Mouse (Mus musculus): ENCODE data around the gene Stk11ip.

Stk11ip gene

DNA sequence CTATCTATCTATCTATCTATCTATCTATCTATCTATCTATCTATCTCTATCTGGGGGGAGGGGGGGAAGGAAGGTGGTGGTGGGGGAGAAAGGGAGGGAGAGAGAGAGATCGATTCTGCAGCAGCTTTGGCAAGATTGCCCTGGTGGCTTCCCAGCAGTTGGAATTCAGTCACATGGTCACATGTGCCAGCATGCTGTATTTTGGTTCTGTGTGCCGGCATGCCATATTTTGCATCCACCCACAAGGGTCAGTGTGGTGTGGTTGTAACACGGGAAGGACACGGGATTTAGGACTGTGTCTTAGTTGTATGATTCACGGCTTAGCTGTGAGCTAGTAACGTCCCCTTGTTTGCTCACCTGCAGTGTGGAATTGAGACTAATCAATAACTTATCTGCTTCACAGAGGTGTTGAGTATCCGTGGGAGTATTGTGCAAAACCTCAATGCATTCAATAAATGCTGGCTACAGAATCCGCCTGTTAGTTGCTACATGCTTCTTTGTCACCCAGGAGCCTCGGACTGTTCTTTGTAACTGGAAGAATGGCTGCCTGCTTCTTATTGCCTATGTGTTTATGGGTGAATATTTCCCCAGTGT lies 17.4 kb downstream of the Stk11ip start:
- no peak for DNase-seq (ENCODE audit: extremely low spot score, low read depth, low spot score)

DNA sequence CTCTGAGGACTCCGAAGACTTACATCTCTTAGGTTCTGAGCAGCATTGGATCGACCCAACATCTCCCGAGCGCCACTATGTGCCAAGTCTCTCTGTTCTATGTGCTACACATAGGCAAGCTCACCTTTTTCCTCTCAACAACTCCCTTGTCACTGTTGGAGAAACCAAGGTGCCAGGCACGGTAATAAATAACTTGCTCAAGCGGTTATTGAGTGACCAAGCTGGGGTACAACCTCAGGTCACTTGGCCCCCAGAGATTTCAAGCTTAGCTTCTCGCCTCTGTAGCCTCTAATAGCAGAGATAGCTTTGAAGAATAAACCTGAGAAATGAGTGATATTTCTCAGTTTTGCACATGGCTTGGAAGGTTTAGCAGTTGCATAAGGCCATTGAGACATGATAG lies 20.2 kb downstream of the Stk11ip start:
- no peak for DNase-seq (ENCODE audit: extremely low spot score, low read depth, low spot score)

DNA sequence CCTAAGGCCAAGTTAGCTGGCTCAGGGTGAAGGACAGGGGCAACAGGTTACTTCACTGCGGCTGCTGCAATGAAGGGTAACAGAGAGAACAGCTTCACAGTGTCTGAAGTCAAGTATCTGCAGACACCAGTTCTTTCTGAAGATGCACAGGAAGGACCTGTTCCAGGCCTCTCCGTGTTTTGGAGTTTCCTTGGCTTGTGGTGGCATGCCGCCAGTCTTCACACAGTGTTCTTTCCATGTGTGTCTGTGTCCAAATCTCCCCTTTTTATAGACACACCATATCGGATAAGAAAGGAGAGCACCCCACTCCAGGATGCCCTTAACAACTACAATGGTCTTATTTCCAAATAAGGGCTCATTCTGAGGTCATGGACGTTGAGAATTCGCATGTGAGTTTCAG lies 23.0 kb downstream of the Stk11ip start:
- DNase-seq (ENCODE audit: extremely low spot score, low read depth, low spot score): no peak

DNA sequence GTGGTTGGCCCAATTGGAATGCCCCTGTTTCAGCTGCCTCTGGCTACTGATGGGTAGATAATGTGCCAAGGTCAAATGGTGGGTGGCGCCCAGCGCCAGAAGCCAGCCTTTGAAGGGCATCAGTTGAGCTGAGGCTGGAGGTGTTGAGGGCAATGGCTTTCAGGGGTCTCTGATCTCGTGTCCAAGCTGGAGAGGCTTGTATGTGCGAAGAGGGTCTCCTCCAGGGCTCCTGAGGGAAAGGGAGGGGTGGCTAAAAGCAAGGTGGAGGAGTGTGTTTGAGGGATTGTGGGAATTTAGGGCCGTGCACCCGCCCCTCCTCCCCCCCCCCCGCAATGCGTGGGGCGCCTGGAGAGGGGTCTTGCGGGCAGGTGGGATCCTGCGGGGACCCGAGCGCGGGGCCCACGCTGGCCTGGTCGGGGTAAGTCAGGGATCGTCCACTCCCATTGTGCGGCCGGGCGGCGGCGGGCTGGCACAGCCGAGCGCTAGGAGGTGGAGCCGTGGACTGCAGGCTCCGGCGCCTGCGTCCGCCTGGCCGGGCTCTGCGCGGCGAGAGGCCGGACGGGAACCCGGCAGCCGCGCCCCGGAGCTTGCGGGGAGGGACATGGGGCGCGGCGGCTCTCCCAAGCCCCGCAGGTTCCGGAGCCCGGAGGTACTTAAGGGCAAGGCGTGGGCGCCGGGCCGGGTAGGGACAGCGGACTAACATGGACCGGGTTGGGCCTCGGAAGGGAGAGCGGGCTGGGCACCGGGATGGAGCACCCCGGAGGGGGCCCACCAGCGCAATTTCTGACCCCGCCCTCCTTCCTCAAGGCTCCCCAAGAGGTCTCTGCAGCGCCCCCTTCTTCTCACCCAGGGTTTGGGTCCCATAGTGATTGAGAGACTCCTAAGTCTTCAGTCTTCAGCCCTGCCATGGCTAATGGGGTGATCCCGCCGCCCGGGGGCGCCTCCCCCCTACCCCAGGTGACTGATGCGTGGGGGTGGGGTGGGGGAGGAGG lies 24.9 kb downstream of the Stk11ip start, which contains the start of gene Slc4a3:
Gene Slc4a3, plus strand, starts transcription at position 302 of the 992 bp plus-strand sequence.
- no peak for DNase-seq (ENCODE audit: extremely low spot score, low read depth, low spot score)

DNA sequence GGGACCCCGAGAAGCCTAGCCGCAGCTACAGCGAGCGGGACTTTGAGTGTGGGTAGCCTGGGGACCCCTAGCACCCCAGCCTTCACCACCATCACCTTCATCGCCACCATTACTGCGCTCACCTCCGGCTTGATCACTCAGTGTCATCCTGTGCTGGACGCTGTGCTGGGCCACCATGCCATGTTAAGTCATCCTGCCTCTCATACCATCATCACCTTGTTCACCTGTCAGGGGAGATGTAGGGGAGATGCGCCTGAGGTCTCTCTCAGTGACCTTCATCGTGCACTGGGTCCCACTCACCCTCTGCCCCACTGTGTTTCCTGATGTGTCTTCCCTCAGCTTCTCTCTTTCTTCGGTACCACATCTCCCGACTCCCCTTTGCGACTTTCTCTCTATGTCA lies 26.0 kb downstream of the Stk11ip start:
- DNase-seq (ENCODE audit: extremely low spot score, low read depth, low spot score): no peak

DNA sequence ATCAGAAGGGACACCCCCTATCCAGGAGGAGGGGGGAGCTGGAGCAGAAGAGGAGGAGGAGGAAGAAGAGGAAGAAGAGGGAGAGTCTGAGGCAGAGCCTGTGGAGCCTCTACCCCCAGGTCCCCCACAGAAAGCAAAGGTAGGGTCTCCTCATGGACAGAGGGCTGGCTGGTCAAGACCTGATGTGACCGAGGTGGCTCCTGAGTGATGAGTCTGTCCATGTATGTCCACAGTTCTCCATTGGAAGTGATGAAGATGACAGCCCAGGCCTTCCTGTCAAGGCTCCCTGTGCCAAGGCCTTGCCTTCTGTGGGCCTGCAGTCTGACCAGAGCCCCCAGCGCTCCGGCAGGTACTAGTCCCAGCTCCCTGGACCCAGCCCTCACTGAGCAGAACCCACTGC lies 26.8 kb downstream of the Stk11ip start:
- DNase-seq (ENCODE audit: extremely low spot score, low read depth, low spot score): no peak

DNA sequence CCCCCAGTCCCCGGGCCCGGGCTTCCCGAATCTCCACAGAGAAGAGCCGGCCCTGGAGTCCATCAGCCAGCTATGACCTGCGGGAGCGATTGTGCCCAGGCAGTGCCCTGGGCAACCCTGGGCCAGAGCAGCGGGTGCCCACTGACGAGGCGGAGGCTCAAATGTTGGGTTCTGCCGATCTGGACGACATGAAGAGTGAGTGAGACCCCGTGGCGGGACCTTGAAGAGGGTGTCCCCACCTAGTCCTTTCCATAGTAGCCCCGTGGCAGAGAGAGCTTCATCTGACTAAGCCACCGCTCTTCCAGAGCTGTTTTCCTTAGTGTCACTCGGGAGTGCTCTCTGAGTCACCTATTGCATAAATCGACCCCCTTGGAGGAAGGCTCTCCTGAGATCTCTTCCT lies 27.5 kb downstream of the Stk11ip start:
- DNase-seq (ENCODE audit: extremely low spot score, low read depth, low spot score): no peak

DNA sequence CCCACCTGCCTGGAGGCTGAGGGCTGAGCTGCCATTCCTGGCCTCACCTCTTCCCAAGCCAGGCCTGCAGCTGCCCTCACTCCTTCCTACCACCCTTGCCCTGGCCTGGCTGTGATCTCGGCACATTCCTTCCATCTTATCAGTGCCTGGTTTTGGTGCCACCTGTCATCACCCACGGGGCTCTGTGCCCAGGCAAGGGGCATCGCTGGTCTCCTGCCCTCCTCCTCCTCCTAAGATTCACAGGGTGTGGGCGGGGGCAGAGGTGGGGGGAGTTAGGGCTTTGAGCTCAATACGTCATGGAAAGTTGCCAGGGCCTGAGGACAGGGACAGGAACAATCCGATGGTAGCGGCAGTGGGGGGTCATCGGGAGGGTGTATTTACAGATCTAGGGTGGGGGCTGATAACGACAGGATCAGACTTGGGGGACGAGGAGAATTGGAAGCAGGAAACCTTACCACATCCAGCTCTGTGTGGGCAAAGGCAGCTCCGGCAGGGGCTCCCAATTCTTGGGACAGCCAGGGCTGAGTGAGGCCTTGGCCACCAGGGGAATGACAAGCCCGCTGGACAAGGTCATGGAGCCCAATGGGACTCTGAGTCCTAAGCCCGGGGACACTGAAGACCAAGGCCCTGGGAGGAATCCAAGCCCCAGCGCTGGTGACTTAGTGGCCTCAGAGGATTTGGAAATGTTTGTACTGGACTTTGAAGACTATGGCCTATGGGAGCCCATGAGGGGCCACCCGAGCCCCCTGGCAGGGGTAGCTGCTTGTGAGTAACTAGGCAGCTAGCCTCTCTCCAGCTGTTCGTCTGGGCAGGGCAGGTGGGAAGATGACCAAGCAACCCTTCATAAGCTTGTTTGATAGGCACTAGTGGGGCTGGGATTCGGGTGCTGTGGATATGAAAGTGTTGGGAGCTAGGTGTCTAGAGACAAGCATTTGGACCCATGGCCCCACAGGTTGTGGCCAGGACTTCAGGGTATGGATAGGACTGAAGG lies 28.3 kb downstream of the Stk11ip start:
- DNase-seq (ENCODE audit: extremely low spot score, low read depth, low spot score): no peak

DNA sequence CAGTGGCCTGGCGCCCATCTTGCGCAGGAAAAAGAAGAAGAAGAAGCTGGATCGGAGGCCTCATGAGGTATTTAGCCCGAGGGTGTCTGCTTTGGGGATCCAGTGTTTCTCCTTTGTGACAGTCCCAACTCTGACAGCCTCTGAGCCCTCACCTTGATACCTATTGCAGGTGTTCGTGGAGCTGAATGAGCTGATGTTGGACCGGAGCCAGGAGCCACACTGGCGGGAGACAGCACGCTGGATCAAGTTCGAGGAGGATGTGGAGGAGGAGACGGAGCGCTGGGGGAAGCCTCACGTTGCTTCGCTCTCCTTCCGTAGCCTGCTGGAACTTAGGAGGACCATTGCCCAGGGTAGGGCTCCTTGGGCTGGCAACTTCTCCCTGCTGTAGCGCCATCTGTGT lies 29.3 kb downstream of the Stk11ip start:
- no peak for DNase-seq (ENCODE audit: extremely low spot score, low read depth, low spot score)

DNA sequence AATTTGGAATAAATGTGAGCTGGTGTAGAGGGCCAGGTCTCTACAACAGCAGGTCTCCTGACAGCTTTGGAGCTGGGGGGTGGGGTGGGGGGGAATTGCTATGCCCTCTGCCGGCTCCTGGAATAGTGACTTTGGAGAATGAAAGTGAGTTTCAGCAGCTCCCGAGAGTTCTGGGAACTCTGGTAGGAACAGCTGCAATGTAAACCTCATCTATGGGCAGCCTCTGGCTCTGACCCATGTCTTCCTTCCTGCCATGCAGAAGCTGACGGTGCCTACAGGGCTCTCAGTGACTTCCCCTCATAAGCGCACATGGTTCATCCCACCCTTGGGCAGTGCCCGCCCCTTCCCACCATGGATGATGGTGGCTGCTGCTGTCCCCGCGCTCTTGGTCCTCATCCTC lies 34.4 kb downstream of the Stk11ip start:
- no peak for DNase-seq (ENCODE audit: extremely low spot score, low read depth, low spot score)

DNA sequence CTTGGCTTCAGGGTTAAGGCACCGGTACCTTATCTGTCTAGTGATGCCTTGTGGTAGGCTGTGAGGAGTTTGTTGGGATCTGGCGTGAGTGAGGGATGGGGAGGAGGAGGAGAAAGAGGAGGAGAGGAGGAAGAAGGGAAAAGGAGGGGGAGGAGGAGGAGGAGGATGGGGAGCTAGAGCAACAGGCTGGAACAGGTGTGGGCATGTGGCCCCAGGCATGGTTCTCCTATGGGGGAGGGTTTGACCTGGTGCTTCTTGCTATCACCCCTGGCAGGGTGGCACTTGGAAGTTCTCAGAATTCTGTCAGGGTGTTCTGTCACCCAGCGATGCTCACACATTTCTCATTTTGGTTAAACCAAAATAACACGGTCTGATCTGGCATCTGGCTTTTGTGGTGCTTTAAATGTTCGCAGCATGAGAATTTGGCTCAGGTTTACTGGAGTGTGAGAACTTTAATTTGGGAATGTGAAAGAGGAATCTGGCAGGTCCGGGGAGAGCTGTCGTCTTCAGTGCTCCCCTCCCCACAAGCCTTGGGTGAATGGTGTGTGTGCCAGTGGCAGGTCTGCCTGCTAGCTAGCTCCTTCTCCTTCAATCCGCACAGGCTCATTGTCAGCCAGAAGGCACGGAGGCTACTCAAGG lies 34.9 kb downstream of the Stk11ip start:
- no peak for DNase-seq (ENCODE audit: extremely low spot score, low read depth, low spot score)

DNA sequence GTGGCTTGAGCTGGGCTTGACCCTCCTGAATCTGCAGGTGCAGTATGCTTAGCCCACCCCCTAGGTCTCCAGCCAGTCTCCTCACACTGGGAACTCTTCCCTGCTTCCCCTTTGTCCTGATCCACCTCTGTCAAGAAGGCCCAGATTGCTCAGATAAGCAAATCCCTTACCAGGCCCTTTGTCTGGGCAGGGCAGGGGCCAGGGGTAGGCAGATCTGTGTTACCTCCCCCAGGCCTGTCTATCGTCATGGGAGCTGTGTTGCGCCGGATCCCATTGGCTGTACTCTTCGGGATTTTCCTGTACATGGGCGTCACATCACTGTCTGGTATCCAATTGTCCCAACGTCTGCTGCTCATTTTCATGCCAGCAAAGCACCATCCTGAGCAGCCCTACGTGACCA lies 35.7 kb downstream of the Stk11ip start:
- no peak for DNase-seq (ENCODE audit: extremely low spot score, low read depth, low spot score)

DNA sequence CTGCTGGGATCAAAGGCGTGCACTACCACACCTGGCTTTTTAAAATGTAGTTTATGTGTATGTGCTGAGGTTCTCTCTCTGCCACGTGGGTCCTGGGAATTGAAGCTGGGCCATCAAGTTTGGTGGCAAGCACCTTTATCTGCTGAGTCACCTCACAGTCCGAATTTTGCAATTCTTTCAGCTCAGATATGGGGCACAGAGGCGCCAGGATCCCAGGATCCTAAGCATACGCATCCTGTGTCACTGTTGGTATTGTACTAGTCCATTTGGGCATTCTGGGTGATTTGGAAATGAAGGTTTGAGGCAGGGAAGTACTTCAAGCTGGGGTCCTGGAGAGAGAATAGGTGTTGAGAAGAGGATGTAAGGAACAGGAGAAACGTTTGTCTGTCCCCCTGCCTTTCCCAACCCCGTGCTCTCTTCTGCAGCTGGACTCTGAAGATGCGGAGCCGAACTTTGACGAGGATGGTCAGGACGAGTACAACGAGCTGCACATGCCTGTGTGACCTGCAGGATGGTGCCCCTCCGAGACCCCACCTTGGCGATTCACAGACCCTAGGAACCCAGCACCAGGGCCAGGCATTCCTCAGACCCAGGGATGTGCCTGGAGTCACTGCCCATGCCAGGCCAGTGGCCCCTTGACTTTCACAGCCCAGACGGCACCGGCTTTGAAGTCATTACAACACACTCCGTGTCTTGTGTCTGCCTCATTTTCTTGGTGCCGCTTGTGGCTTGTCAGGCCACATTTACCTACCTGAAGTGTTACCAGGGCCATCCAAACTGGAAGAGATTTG lies 37.3 kb downstream of the Stk11ip start:
- no peak for DNase-seq (ENCODE audit: extremely low spot score, low read depth, low spot score)

DNA sequence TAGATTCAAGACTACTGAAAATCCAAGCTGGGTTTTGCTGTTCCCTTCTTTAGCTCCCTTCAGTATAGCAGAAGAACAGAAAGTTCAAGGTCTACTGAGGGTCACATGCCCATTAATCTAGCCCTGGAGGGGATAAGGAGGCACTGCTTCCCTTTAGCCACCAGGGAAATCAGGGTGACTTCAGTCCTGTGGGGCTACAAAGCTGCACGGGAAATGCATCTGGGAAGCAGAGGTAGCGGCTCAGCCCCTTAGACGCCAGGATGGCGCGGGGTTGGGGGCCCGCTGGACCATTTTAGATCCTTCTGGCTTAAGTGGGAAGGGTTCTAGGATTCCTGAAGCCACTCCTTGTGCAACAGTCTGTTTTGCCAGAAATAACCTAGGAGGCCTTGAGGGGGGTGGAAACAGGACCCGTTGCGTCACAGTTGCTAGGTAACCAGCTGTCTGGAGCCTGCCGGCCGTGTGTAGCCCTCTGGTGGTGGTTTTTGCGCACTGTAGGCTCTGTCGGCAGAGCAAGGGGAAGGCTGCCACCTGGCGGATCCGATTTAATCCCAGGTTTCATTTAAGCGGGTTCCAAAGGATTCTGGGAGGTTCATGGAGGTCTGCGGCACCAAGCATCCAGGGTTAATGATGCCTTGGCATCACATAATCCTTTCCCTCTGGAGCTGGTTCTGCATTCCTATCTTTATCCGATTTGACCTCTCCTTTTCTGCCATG lies 38.0 kb downstream of the Stk11ip start:
- DNase-seq (ENCODE audit: extremely low spot score, low read depth, low spot score): peak; percentile 96

DNA sequence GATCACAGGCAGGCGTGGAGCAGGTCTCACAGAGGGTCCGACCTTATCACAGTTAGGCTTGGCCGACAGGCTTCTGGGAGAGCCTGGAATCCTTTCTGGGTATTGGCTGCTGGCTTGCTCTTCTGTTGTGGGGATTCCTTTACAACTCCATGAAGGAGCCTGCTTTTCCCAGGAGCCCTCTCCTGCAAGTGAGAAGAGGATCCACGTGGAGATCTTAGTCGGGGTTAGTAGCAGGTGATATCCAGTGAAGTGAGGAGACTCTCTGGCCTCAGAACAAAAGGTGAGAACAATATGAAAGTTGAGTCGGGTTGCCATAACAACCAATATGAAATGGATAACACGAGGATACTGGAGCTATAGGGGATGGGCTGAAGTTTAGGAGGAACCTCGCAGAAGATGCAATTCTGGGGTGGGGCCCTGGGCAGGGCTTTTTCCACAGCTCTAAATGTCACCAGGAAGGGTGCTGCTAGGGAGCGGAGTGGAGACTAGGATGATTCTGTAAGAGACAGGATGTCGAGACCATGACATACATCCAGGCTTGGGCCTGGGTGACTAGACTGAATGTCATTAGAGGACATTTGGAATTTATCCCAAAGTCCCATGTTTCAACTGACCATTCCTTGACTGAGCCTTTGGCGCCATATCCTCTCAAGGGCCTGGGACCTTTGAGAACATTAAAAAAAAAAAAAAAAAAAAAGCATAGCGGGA lies 39.0 kb downstream of the Stk11ip start:
- no peak for DNase-seq (ENCODE audit: extremely low spot score, low read depth, low spot score)

DNA sequence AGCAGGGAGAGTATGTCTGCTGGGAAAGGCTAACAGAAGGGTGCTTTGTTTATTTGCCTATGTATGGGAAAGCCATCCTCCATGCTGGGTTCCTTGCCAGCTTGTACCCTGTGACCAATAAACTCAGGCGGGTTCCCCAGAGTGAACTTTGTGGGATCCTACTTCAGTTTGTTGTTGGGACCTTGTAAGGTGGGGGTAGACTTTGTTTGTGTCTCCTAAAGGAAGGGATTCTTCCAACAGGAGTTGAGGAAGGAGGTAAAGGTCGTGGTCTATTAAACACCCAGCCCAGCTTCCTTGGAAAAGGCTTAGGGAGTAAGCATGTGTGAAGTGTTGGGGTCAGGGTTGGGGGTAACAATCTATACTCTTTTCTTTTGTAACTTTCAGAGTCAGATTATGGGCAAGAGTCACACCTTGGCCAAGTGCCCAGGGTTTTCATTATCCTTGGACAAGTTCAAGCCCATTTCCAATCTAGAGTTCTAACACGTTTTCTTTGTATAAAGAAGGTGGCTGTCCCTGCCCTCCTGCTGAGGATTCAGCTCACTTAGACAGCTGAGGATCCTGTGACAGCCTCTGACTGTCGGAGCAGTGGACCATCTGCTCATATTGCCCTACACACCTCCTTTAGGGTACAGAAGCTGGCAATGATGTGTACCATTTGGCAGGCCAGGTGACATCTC lies 40.0 kb downstream of the Stk11ip start:
- DNase-seq (ENCODE audit: extremely low spot score, low read depth, low spot score): no peak

DNA sequence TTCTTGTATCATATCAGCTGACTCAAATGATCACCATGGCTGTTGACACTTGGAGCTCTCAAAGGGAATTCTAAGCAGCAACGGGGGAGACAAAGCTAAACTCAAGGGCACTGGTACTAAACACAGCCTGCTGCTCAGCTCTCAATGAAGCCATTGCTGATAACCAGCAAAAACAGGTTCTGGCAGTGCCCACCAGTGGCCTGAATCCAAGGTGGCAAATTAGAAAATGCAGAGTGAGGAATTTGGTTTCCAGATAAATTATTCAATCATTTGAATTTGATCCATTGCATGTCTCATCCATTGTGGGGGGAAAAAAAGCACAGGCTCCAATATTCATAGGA lies 40.5 kb downstream of the Stk11ip start:
- DNase-seq (ENCODE audit: extremely low spot score, low read depth, low spot score): no peak

DNA sequence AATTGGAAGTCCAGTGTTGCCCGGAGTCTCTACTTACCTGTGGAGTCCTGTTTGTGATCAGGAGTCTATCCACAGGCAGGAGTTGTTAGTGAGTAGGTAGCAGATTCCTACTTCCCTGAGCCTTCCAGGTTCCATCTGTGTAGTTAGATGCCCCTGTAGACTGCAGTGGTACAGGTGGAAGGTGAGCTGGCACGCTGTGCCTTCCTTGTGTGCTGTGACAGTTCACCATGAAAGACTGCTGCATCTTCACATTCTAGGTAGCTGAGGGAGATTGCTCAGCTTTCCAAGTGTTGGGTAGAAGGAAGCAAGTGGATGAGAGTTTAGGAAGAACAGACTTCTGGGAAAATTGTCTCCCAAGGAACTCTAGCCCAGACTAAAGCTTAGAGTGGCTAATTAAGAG lies 42.8 kb downstream of the Stk11ip start:
- no peak for DNase-seq (ENCODE audit: extremely low spot score, low read depth, low spot score)
